Mouse (Mus musculus): ENCODE measurements around the gene Add1. TPM values are rescaled to one million over a fixed set of nuclear protein-coding genes. Genes with fewer than 3 reads are reported as not detected.
A peak's percentile ranks its signal among the peaks of the same experiment; 100 is the strongest.

Add1 gene
- polyA plus RNA-seq, 1 experiment from 2014 or later: 222 TPM

- under 1% methylated on average over 60 of the region's 60 CpGs for WGBS
- ATAC-seq (replicated peaks): peak; percentile 100
- H3K27ac ChIP-seq (replicated peaks): peak within 1 kb of the TSS; percentile 92
These were observed 86.5 kb downstream of the Add1 start, which contains the start of the genes Nop14 and Grk4 for GRCm38 (mm10) chr5:34659686-34660590. Nop14 (minus strand) TSS chr5:34660148. Grk4 (plus strand) TSS chr5:34660379.

GRCm38 (mm10) chr5:34660591-34661130 lies 87.2 kb downstream of the Add1 start:
- no peak for ATAC-seq (replicated peaks)
- Histone ChIP-seq H3K4me1 (peaks cover 15% of the 10 kb centered on the region), H3K27ac (replicated peaks) (peak overlapping the region; percentile 92), H3K4me3 (peak overlapping the region; percentile 77), H3K27me3 (no peaks in the 10 kb centered on the region), H3K9ac (replicated peaks) (peak overlapping the region; percentile 57), H3K36me3 (peaks cover 13% of the 10 kb centered on the region), H3K9me3 (no peaks in the 10 kb centered on the region), H3K4me2 (replicated peaks) (peak overlapping the region; percentile 60)
- under 1% methylated on average over 57 of the region's 57 CpGs for WGBS

More at GRCm38 (mm10) chr5:34659686-34660590, 86.5 kb downstream of the Add1 start, which contains the start of the genes Nop14 and Grk4:
- no peaks in the 10 kb centered on the region for H3K9me3 ChIP-seq
- peak within 1 kb of the TSS; percentile 60 for H3K4me2 ChIP-seq (replicated peaks)
- no peaks in the 10 kb centered on the region for H3K27me3 ChIP-seq
- H3K4me1 ChIP-seq: peaks cover 15% of the 10 kb centered on the region
- H3K4me3 ChIP-seq: peak within 1 kb of the TSS; percentile 77
- H3K36me3 ChIP-seq: peaks cover 20% of the 10 kb centered on the region
- peak within 1 kb of the TSS; percentile 68 for H3K9ac ChIP-seq (replicated peaks)

- WGBS: 87% methylated on average over 4 of the region's 4 CpGs
- no peak for ATAC-seq (replicated peaks)
- H3K4me1 ChIP-seq: peaks cover 15% of the 10 kb centered on the region
These were observed 88.4 kb downstream of the Add1 start for GRCm38 (mm10) chr5:34661909-34662308.

GRCm38 (mm10) chr5:34663231-34663630 lies 89.8 kb downstream of the Add1 start:
- Histone ChIP-seq H3K4me2 (replicated peaks) (no peak overlapping the region), H3K27me3 (no peaks in the 10 kb centered on the region), H3K36me3 (no peaks in the 10 kb centered on the region), H3K9ac (replicated peaks) (no peak overlapping the region), H3K27ac (replicated peaks) (no peak overlapping the region), H3K4me1 (peaks cover 15% of the 10 kb centered on the region), H3K9me3 (no peaks in the 10 kb centered on the region), H3K4me3 (no peak overlapping the region)
- WGBS: 100% methylated on average over 2 of the region's 2 CpGs
- ATAC-seq (replicated peaks): no peak

More at GRCm38 (mm10) chr5:34661909-34662308, 88.4 kb downstream of the Add1 start:
- Histone ChIP-seq H3K27ac (replicated peaks) (no peak overlapping the region), H3K27me3 (no peaks in the 10 kb centered on the region), H3K36me3 (0 out of 2 replicates have a peak, but pooled peaks cover 4% of the 10 kb centered on the region), H3K4me2 (replicated peaks) (no peak overlapping the region), H3K4me3 (no peak overlapping the region), H3K9ac (replicated peaks) (no peak overlapping the region), H3K9me3 (no peaks in the 10 kb centered on the region)

GRCm38 (mm10) chr5:34669493-34669892 lies 96.0 kb downstream of the Add1 start:
- ATAC-seq (replicated peaks): no peak
- no peak overlapping the region for H3K4me3 ChIP-seq
- H3K4me2 ChIP-seq (replicated peaks): no peak overlapping the region
- H3K4me1 ChIP-seq: no peaks in the 10 kb centered on the region
- no peaks in the 10 kb centered on the region for H3K9me3 ChIP-seq
- H3K27me3 ChIP-seq: no peaks in the 10 kb centered on the region
- H3K9ac ChIP-seq (replicated peaks): no peak overlapping the region
- H3K27ac ChIP-seq (replicated peaks): no peak overlapping the region
- WGBS: 84% methylated on average over 2 of the region's 2 CpGs
- H3K36me3 ChIP-seq: no peaks in the 10 kb centered on the region

- H3K9me3 ChIP-seq: no peaks in the 10 kb centered on the region
- no peak for ATAC-seq (replicated peaks)
- 76% methylated on average over 4 of the region's 4 CpGs for WGBS
- no peak overlapping the region for H3K4me3 ChIP-seq
- no peak overlapping the region for H3K4me2 ChIP-seq (replicated peaks)
- no peaks in the 10 kb centered on the region for H3K4me1 ChIP-seq
- H3K36me3 ChIP-seq: no peaks in the 10 kb centered on the region
- no peaks in the 10 kb centered on the region for H3K27me3 ChIP-seq
- H3K9ac ChIP-seq (replicated peaks): no peak overlapping the region
- no peak overlapping the region for H3K27ac ChIP-seq (replicated peaks)
These were observed 96.8 kb downstream of the Add1 start for GRCm38 (mm10) chr5:34670280-34670679.

Small RNA genes lying within 50 kb of the gene (microRNA-seq; reads per million reads assigned to microRNA genes)
- 1.1 reads per million for gene Mir7036b

Other genes with a start within 250 kb of the Add1 start
- gene Rnf4, start 237.4 kb upstream of the Add1 start, polyA plus RNA-seq (2015; fragmentation: Nextera tagmentation; extraction: Ambion mirVana): 139 and 143 TPM in 2 replicates
- 16.7 and 17.9 TPM in 2 replicates for gene Fam193a, start 203.7 kb upstream of the Add1 start, polyA plus RNA-seq (2015; fragmentation: Nextera tagmentation; extraction: Ambion mirVana)
- 6.4 and 7.0 TPM in 2 replicates for gene Tnip2, start 59.7 kb upstream of the Add1 start, polyA plus RNA-seq (2015; fragmentation: Nextera tagmentation; extraction: Ambion mirVana)
- 21.2 and 24.4 TPM in 2 replicates for gene Sh3bp2, start 47.8 kb upstream of the Add1 start, polyA plus RNA-seq (2015; fragmentation: Nextera tagmentation; extraction: Ambion mirVana)
- gene Mfsd10, start 63.5 kb downstream of the Add1 start, polyA plus RNA-seq (2015; fragmentation: Nextera tagmentation; extraction: Ambion mirVana): 96.0 and 98.0 TPM in 2 replicates
- 21.9 TPM in 2 replicates for gene Nop14, start 86.5 kb downstream of the Add1 start, polyA plus RNA-seq (2015; fragmentation: Nextera tagmentation; extraction: Ambion mirVana)
- gene Grk4, start 86.7 kb downstream of the Add1 start, polyA plus RNA-seq (2015; fragmentation: Nextera tagmentation; extraction: Ambion mirVana): 2.2 and 2.3 TPM in 2 replicates
- 13.6 and 14.3 TPM in 2 replicates for gene Htt, start 188.1 kb downstream of the Add1 start, polyA plus RNA-seq (2015; fragmentation: Nextera tagmentation; extraction: Ambion mirVana)